Mouse (Mus musculus): ENCODE data around the gene Mrpl17. TPM values are rescaled to one million over a fixed set of nuclear protein-coding genes. Genes with fewer than 3 reads are reported as not detected.

Mrpl17 gene
- polyA plus RNA-seq, 1 experiment from 2014 or later, result 223 TPM

- ATAC-seq, result no peak
Observed at GRCm38 (mm10) chr7:105787285-105788140, 23.4 kb downstream of the Mrpl17 start, which contains the start of gene Dchs1. TSS of gene Dchs1 (minus strand) at chr7:105787654.

GRCm38 (mm10) chr7:105786506-105787284, 24.2 kb downstream of the Mrpl17 start:
- CTCF ChIA-PET, result no interaction called here
- in situ Hi-C loops (cut with MboI; ENCODE audit: low pct_unique_long_range_greater_than_20kb), result no loop called here
- ATAC-seq (no peak), DNase-seq (ENCODE audit: low read depth, low spot score) (no peak)
- TF ChIP-seq CTCF (IDR thresholded peaks at IDR 0.05), result no peak
- peaks cover 34% of the 10 kb centered on the region for H3K27me3 ChIP-seq
- POLR2A ChIA-PET, result no interaction called here

More at GRCm38 (mm10) chr7:105787285-105788140, 23.4 kb downstream of the Mrpl17 start, which contains the start of gene Dchs1:
- ChIA-PET POLR2A (no interaction called here), CTCF (no interaction called here)
- H3K27me3 ChIP-seq, result peaks cover 42% of the 10 kb centered on the region
- DNase-seq (ENCODE audit: low read depth, low spot score), result no peak
- TF ChIP-seq CTCF (IDR thresholded peaks at IDR 0.05), result no peak
- in situ Hi-C loops (cut with MboI; ENCODE audit: low pct_unique_long_range_greater_than_20kb), result no loop called here

- H3K27me3 ChIP-seq, result peaks cover 29% of the 10 kb centered on the region
- in situ Hi-C loops (cut with MboI; ENCODE audit: low pct_unique_long_range_greater_than_20kb), result no loop called here
- TF ChIP-seq CTCF (IDR thresholded peaks at IDR 0.05), result no peak
- ChIA-PET POLR2A (no interaction called here), CTCF (interaction anchor here (0.6 to 1.2 kb wide), 2 partner anchors 36 to 502 kb away, joined by 3 read pairs; no protein-coding TSS in a partner anchor)
- ATAC-seq (no peak), DNase-seq (ENCODE audit: low read depth, low spot score) (no peak)
Observed at GRCm38 (mm10) chr7:105784556-105784955, 26.3 kb downstream of the Mrpl17 start.

- in situ Hi-C loops (cut with MboI; ENCODE audit: low pct_unique_long_range_greater_than_20kb), result no loop called here
- ChIA-PET POLR2A (no interaction called here), CTCF (interaction anchor here (1.2 kb wide), 1 partner anchor 32 kb away, joined by 3 read pairs; the partner anchor contains the start of gene Tpp1)
- peaks cover 22% of the 10 kb centered on the region for H3K27me3 ChIP-seq
- ATAC-seq (no peak), DNase-seq (ENCODE audit: low read depth, low spot score) (no peak)
- no peak for TF ChIP-seq CTCF (IDR thresholded peaks at IDR 0.05)
Observed at GRCm38 (mm10) chr7:105783861-105784260, 27.0 kb downstream of the Mrpl17 start.

- DNase-seq (ENCODE audit: low read depth, low spot score), result no peak
- POLR2A ChIA-PET, result no interaction called here
- CTCF ChIA-PET, result no interaction called here
- H3K27me3 ChIP-seq, result peaks cover 2% of the 10 kb centered on the region
- no peak for TF ChIP-seq CTCF (IDR thresholded peaks at IDR 0.05)
- ATAC-seq, result no peak
- in situ Hi-C loops (cut with MboI; ENCODE audit: low pct_unique_long_range_greater_than_20kb), result no loop called here
Observed at GRCm38 (mm10) chr7:105778553-105779265, 32.2 kb downstream of the Mrpl17 start.

DNA sequence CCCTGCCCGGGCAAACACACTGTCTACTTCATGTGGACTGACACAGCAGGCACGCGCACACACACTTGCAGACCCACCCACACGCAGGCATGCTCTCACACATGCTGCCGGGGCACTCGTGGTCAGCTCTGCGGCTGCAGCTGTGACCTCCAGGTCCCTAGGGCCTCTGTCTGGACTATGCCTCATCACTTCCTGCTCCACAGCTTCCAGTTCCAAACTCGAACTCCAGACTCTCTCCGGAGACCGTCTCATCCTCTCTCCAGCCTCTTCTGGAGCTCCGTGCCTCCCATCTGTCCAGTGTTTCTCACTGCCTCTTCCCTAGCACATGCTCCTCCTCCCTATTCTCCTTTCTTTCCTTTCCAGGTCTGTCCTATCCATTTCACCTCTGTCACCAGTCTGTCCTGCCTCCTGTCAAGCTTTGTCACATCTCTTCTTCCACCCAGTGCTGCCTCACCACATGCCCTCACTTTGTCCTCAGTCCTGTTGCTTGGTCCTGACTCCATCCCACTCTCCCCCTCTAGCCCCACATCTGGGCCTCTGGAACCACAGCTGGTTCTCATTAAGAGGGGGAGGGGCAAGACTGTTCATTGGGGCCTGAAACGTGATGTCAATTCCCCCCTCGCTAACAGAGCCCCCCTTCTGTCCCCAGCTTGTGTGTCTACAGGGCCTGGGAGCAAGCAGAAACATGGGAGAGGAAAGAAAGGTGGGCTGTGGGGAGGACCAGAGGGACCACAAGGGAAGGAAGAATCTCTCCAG, 32.9 kb downstream of the Mrpl17 start:
- no peak for ATAC-seq
- POLR2A ChIA-PET, result no interaction called here
- CTCF ChIA-PET, result no interaction called here

GRCm38 (mm10) chr7:105777316-105777715, 33.6 kb downstream of the Mrpl17 start:
- no peak for ATAC-seq
- in situ Hi-C loops (cut with MboI; ENCODE audit: low pct_unique_long_range_greater_than_20kb), result no loop called here

More for the DNA sequence above, 32.9 kb downstream of the Mrpl17 start:
- in situ Hi-C loops (cut with MboI; ENCODE audit: low pct_unique_long_range_greater_than_20kb), result no loop called here
- TF ChIP-seq CTCF (IDR thresholded peaks at IDR 0.05), result no peak
- no peaks in the 10 kb centered on the region for H3K27me3 ChIP-seq
- no peak for DNase-seq (ENCODE audit: low read depth, low spot score)

GRCm38 (mm10) chr7:105776026-105776425, 34.9 kb downstream of the Mrpl17 start:
- ATAC-seq (no peak), DNase-seq (ENCODE audit: low read depth, low spot score) (no peak)
- CTCF ChIA-PET, result interaction anchor here (1.7 kb wide), 1 partner anchor 15 kb away, joined by 3 read pairs; no protein-coding TSS in a partner anchor
- POLR2A ChIA-PET, result no interaction called here
- H3K27me3 ChIP-seq, result no peaks in the 10 kb centered on the region
- no peak for TF ChIP-seq CTCF (IDR thresholded peaks at IDR 0.05)
- in situ Hi-C loops (cut with MboI; ENCODE audit: low pct_unique_long_range_greater_than_20kb), result no loop called here

More at GRCm38 (mm10) chr7:105777316-105777715, 33.6 kb downstream of the Mrpl17 start:
- no peak for DNase-seq (ENCODE audit: low read depth, low spot score)
- no peak for TF ChIP-seq CTCF (IDR thresholded peaks at IDR 0.05)
- ChIA-PET CTCF (no interaction called here), POLR2A (no interaction called here)
- H3K27me3 ChIP-seq, result no peaks in the 10 kb centered on the region

- DNase-seq (ENCODE audit: low read depth, low spot score) (no peak), ATAC-seq (no peak)
- in situ Hi-C loops (cut with MboI; ENCODE audit: low pct_unique_long_range_greater_than_20kb), result no loop called here
- no peaks in the 10 kb centered on the region for H3K27me3 ChIP-seq
- ChIA-PET POLR2A (no interaction called here), CTCF (interaction anchor here (1.7 kb wide), 1 partner anchor 17 kb away, joined by 3 read pairs; no protein-coding TSS in a partner anchor)
- no peak for TF ChIP-seq CTCF (IDR thresholded peaks at IDR 0.05)
Observed at GRCm38 (mm10) chr7:105774661-105775060, 36.2 kb downstream of the Mrpl17 start.

- ChIA-PET POLR2A (no interaction called here), CTCF (interaction anchor here (0.8 kb wide), 1 partner anchor 22 kb away, joined by 3 read pairs; no protein-coding TSS in a partner anchor)
- no peaks in the 10 kb centered on the region for H3K27me3 ChIP-seq
- in situ Hi-C loops (cut with MboI; ENCODE audit: low pct_unique_long_range_greater_than_20kb), result no loop called here
- no peak for TF ChIP-seq CTCF (IDR thresholded peaks at IDR 0.05)
- DNase-seq (ENCODE audit: low read depth, low spot score), result no peak
- ATAC-seq, result no peak
Observed at GRCm38 (mm10) chr7:105773041-105773440, 37.9 kb downstream of the Mrpl17 start.
